Mouse (Mus musculus): ENCODE results near the gene Zscan10. TPM values are rescaled to one million over a fixed set of nuclear protein-coding genes. Genes with fewer than 3 reads are reported as not detected.

Gene Zscan10
- not detected for total RNA-seq (2021)

- DNase-seq, result no peak
These were observed at the start of gene Zscan10 for GRCm38 (mm10) chr17:23600641-23601622. Gene Zscan10 (plus strand): TSS chr17:23600856.

- DNase-seq, result no peak
These were observed 49.8 kb upstream of the Zscan10 start for GRCm38 (mm10) chr17:23550856-23551255.

DNA sequence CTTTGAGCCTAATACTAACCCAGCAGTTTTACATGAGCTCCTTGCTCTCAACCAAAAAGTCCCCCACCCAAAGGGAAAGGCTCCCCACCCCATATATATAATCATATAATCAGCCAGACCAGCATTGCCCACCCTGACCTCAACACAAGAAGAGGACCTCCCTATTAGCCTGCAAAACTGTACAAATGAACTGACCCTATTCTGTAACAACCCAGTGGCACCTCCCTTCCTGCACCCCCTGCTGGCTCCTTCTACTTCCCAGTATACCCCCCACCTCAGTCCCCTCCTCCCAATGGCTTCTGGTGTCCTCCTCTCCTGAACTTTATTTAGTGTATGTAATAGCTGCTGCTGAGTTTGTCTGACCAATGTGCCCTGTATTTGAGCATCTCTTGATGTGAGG is 49.2 kb upstream of the Zscan10 start:
- DNase-seq, result no peak

- DNase-seq, result no peak
These were observed 48.7 kb upstream of the Zscan10 start for GRCm38 (mm10) chr17:23551963-23552362.

- no peak for DNase-seq
These were observed 47.6 kb upstream of the Zscan10 start for GRCm38 (mm10) chr17:23552896-23553633.

DNA sequence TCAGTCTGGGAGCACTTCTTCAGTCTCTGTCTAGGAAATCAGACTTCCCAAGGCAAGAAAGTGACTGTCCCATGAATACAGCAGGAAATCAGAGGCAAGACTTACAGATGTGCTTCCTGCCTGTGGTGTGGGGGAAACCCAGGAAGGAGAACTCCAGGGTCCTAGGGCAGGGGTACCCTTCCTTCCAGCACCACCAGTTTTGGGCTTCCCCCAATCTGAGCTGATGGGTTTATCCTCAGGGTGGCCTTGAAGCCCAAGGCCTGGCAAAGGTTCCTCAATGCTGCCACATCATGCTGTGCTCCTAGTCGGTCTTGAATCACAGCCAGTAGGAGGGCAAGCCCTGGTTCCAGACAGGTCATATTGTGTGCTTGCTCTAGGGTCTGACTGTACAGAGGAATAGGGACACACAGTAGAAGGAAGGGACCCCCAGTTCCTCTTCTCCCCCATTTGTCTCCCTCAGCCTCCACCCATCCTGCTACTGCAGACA is 47.0 kb upstream of the Zscan10 start:
- no peak for DNase-seq

GRCm38 (mm10) chr17:23554321-23554720 is 46.3 kb upstream of the Zscan10 start:
- DNase-seq, result no peak

- DNase-seq, result no peak
These were observed 45.3 kb upstream of the Zscan10 start for GRCm38 (mm10) chr17:23555243-23555916.

GRCm38 (mm10) chr17:23559767-23560166 is 40.9 kb upstream of the Zscan10 start:
- DNase-seq, result no peak

DNA sequence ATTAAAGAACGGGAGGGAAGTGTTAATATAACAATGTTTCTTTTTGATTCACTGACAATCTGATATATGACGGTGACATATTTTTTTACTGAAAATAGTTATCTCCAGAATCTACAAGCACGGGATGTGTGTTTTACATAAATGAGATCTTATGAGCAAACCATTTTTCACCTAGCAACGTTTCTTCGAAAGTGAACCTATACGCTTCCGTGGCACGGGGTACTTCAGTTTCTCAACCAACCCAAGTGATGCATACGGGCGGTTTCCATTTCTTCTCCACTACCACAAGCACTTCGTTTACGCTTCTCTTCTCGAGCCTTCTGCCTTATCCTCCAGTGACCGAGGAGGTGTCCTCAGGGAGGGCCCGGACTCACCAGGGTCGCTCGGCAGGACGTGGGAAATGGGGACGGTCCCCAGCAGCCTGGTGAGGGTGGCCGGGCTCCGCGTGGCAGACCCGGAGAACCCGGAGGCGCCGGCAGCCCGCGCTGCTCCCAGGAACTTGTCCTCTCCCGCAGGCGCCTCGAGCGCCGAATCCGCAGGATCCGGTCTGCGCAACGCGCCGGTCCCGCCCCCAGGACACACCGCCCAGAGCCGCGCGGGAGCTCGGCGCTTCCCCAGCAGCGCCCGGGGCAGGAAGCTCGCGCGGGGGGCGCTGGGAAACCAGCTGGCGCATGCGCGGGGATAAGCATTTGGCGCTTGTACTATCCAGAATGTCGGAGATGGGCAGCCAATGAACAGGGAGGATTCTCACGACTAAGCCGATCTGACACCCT is 36.9 kb upstream of the Zscan10 start, which contains the start of gene Zfp213:
Gene Zfp213, minus strand, starts transcription at position 644 of the 773 bp plus-strand sequence.
- DNase-seq, result peak; percentile 95

- no peak for DNase-seq
These were observed 36.3 kb upstream of the Zscan10 start for GRCm38 (mm10) chr17:23564368-23564715.

DNA sequence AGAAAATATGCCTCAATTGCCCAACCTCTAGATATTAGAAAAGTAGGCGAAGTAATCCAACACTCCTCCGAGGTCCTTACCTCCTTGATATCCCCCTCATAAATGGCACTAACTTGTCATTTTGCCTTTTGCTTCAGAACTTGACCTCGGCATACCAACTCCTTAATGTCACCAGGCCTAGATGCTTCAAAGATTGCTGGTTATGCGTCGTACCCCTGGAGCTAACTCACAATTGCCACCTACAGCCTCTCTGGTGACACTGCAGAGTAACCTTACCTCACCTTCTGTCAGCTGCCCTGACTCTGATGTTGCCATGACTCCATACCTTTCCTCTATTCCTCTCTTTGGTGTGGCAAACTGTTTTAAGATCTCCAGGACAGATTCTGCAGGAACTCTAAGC is 33.9 kb upstream of the Zscan10 start:
- no peak for DNase-seq

DNA sequence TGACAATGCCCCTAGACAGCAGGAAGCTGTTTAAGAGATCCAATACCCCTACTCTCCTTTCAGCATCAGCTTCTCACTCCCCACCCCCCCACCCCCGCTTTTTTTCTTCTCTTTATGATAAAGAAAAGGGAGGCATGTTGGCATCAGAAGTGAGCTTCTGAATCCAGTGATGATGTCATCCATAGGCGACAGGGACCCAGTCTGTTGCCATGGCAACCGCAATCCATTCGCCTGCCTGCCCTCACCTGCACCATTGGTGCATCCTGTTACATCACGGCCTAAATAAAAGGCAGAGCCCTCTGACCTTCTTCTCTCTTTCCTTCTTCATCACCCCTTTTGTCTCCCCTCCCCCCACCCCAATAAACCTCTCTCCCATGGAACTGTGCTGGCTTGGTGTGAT is 32.3 kb upstream of the Zscan10 start:
- DNase-seq, result no peak

- DNase-seq, result no peak
These were observed 30.6 kb upstream of the Zscan10 start for GRCm38 (mm10) chr17:23570017-23570416.

DNA sequence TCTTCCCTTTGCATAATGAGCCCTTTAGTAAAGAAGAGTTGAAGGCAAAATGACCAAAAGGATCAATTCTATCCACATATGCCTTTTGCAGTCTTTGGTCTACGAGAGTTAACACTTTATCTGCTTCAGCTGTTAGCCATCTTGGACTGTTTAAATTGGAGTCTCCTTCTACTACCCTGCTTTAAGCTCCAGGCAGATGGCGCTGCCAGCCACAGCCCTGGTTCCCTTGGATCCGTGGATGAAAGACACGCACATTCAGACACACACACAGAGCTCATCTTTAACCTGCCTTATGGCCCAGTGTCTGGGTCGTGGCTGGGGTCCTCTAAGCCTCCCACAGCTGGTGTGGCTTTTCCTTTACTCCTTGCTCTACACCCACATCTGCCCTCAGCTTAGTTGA is 29.6 kb upstream of the Zscan10 start:
- DNase-seq, result no peak

GRCm38 (mm10) chr17:23572059-23572458 is 28.6 kb upstream of the Zscan10 start:
- no peak for DNase-seq

- no peak for DNase-seq
These were observed 26.5 kb upstream of the Zscan10 start for GRCm38 (mm10) chr17:23574130-23574529.

GRCm38 (mm10) chr17:23575951-23576552 is 24.6 kb upstream of the Zscan10 start:
- no peak for DNase-seq

DNA sequence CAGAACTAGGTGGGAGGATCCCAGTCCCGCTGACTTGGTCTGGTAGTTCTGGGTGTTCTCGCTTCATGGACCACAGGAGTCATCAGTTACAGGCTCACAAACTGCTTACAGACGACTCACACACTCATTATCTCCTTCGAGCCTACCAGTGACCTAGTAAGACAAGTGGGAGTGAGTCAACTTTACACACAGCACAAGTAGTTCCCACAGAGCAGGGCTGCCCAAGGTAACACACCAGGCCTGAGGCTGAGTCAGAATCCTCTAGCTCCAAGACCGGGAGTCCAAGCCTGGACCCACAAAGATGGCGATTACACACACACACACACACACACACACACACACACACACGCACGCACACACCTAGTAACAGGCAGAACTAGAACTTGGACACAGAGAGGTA is 15.9 kb upstream of the Zscan10 start:
- no peak for DNase-seq

DNA sequence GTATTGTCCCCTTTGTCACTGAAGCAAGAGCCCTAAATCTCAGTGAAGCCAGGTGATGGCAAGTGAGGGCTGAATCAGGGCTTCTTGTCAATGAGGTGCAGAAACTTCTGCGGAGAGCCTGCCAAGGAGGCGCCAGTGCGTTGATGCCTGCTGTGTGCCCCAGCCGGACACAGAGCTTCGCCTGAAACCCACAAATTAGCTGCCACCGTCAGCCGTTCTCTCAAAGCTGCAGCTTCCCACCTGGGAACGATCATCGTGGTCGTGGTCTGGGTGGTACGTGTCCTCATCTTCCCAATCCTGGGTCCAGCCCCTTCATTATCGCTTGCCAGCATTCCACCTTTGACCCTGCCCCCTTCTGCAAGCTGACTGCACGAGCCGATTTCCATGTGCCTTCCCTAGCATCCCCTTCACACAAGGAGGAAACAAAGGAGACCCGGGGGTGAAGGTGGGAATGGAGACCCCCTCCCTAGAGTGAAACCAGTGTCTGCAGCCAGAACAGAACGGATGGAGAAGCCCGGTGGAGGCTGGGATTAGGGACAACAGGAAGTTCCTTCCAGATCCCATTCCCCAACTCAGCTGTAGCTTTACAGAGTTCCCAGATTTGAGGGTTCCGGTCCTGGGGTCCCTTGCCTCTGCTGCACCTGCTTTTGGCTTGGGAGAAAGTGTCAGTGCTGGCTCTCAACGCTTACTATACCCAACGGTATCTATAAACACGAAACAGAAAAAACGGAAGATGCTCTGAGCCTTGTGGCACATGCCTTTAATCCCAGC is 14.8 kb upstream of the Zscan10 start:
- DNase-seq, result peak; percentile 58 to 74

DNA sequence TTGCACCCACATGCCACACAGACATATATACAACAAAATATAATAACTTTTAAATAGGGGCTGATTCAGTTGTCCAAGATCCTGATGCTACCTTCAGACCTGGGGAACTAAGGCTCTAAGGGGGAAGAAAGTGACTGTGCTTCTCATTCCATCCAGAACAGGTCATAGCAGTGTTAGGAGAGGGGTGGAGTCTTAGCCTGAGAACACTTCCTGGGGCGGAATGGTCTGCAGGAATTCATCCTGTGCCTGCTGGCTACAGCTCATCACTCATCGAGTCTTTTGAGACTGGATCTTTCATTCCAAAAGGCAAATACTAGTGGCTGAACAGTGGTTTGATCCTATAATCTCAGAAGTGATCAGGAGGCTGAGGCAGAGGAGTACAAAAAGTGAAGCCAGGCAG is 13.4 kb upstream of the Zscan10 start:
- no peak for DNase-seq

Data from layer of hippocampus, postnatal 36 days (tissue).